Mouse (Mus musculus) stomach, embryonic 16.5 days (tissue): ENCODE data around the gene Usp12. TPM values are rescaled to one million over a fixed set of nuclear protein-coding genes. Genes with fewer than 3 reads are reported as not detected.

ENCODE experiments used
- ATAC-seq: fragments of 200-750 bp; cut with Nextera tagmentation; 2 replicates; pipeline ENCODE4 v1.8.0; 2017; ENCODE audit warnings: moderate number of reproducible peaks, moderate TSS enrichment; ENCODE audit not compliant: insufficient read depth, low FRiP score
- H3K27ac ChIP-seq: fragments of 300-500 bp; sonication (generic); 2 replicates; pipeline ENCODE4 v1.5.1; 2014; ENCODE audit warnings: low read length
- H3K27me3 ChIP-seq: fragments of 300-500 bp; sonication (generic); 2 replicates; pipeline ENCODE4 v1.6.1; 2014; ENCODE audit warnings: low read length, control low read depth, mixed read lengths; ENCODE audit not compliant: control insufficient read depth, insufficient read depth
- H3K36me3 ChIP-seq: fragments of 300-500 bp; sonication (generic); 2 replicates; pipeline ENCODE4 v1.6.1; 2014; ENCODE audit warnings: low read length; ENCODE audit not compliant: control insufficient read depth, insufficient read depth
- H3K4me1 ChIP-seq: fragments of 300-500 bp; sonication (generic); 2 replicates; pipeline ENCODE4 v1.6.1; 2014; ENCODE audit warnings: low read length, control low read depth, mixed read lengths; ENCODE audit not compliant: control insufficient read depth, insufficient read depth
- H3K4me2 ChIP-seq: fragments of 300-500 bp; sonication (generic); 2 replicates; pipeline ENCODE4 v1.6.1; 2014; ENCODE audit warnings: low read depth, low read length, mixed read lengths
- H3K4me3 ChIP-seq: fragments of 300-500 bp; sonication (generic); replicated peaks from 2 replicates; pipeline ENCODE4 v1.5.1; 2014; ENCODE audit warnings: mild to moderate bottlenecking, low read length
- H3K9ac ChIP-seq: fragments of 300-500 bp; sonication (generic); 2 replicates; pipeline ENCODE4 v1.6.1; 2014; ENCODE audit warnings: low read length
- H3K9me3 ChIP-seq: fragments of 300-500 bp; sonication (generic); replicated peaks from 2 replicates; pipeline ENCODE4 v1.6.1; 2016; ENCODE audit warnings: low read length, control low read depth; ENCODE audit not compliant: control insufficient read depth
- WGBS: fragments of 180-500 bp; shearing (Covaris S2); extraction: QIAGEN DNeasy Blood & Tissue Kit; methylation state at CpG from one replicate; pipeline ENCODE4 v1.1.7; 2014; 5-methylcytosine and 5-hydroxymethylcytosine counted together
- polyA plus RNA-seq: library from polyadenylated mRNA; unstranded; fragments of >200 nt; fragmentation: Nextera tagmentation; extraction: Ambion mirVana; gene quantifications from 2 replicates; pipeline ENCODE4 v1.2.1, GENCODE M21; 2015

Usp12 gene
- polyA plus RNA-seq, 1 experiment from 2014 or later: 18.2 TPM

GRCm38 (mm10) chr5:146834959-146835358, 40.2 kb upstream of the Usp12 start:
- WGBS: 76% methylated on average over 8 of the region's 8 CpGs
- Histone ChIP-seq H3K4me1 (peaks cover 21% of the 10 kb centered on the region), H3K27me3 (no peaks in the 10 kb centered on the region), H3K9ac (0 out of 2 replicates have a peak overlapping the region, but pooled peaks have one; percentile 23), H3K36me3 (peaks cover 21% of the 10 kb centered on the region), H3K4me2 (no peak overlapping the region), H3K9me3 (no peaks in the 10 kb centered on the region), H3K27ac (no peak overlapping the region), H3K4me3 (no peak overlapping the region)
- no peak for ATAC-seq

DNA sequence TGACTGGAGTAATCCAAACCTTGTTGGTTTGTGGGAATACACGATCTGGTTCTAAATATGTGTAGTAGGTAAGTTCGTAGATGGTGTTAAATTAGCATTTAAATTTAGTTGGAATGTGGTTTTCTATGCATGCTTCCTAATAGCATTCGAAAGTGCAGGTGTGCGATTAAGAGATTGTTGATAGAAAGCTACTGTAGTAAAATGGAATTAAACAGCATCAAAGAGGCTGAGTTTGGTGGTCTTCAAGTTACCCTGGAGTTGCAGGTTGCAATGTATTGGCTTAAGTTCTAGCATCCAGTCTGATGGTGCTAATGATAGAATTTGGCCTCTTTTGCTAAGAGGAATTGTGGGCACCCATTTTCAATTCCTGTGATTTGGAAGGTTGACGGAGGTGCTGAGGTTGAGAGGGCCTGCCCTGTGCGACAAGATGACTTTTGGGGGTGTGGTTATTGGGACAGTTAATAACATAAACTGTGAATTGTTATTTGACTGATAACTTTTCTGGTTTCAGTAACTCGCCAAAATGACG, 38.9 kb upstream of the Usp12 start:
- H3K9me3 ChIP-seq: no peaks in the 10 kb centered on the region
- peak overlapping the region; percentile 80 for H3K4me2 ChIP-seq
- H3K4me1 ChIP-seq: peaks cover 21% of the 10 kb centered on the region
- no peak for ATAC-seq
- H3K36me3 ChIP-seq: peaks cover 21% of the 10 kb centered on the region
- 14% methylated on average over 8 of the region's 8 CpGs for WGBS
- peak overlapping the region; percentile 78 for H3K27ac ChIP-seq
- peak overlapping the region; percentile 85 for H3K4me3 ChIP-seq
- H3K27me3 ChIP-seq: no peaks in the 10 kb centered on the region
- peak overlapping the region; percentile 96 for H3K9ac ChIP-seq

DNA sequence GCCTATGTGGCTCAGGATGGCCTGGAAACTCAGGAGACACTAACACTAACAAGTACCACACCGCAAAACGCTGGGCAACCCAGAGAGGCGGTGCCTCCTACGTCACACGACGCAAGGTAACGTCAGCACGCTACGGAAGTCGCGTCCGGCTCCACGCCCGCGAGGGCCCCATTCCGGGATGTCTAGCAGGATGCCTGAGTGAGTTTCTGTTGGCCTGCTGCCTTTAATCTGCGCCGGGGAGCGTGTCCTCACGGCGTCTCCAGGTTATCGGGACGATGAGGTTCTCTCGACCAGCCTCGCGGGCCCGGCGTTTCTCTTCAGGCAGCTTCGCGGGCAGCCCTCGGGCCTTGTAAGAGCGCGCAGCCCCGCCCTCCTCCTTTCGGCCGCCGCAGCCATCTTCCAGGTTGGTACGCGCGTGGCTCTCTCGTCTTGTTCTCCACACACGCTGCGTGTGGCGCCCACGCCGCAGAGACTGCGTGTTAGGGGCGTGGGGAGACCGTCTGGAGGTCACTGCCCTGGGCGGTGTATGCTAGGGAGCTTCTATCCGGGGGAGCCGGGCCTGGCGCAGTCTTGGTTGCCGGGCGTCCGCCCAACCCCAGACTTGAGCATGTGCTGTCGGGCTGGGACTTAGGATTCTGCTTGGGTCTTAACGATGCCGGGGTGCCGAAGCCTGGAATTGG, 38.1 kb upstream of the Usp12 start, which contains the start of gene Rpl21:
Rpl21 (plus strand) TSS at position 122 of the 680 bp plus-strand sequence.
- Histone ChIP-seq H3K9me3 (no peaks in the 10 kb centered on the region), H3K4me1 (peaks cover 21% of the 10 kb centered on the region), H3K27me3 (no peaks in the 10 kb centered on the region), H3K36me3 (peaks cover 21% of the 10 kb centered on the region), H3K4me2 (peak within 1 kb of the TSS; percentile 80), H3K4me3 (peak within 1 kb of the TSS; percentile 85), H3K9ac (peak within 1 kb of the TSS; percentile 96), H3K27ac (peak within 1 kb of the TSS; percentile 78)
- under 1% methylated on average over 60 of the region's 60 CpGs for WGBS
- peak; percentile 98 for ATAC-seq

DNA sequence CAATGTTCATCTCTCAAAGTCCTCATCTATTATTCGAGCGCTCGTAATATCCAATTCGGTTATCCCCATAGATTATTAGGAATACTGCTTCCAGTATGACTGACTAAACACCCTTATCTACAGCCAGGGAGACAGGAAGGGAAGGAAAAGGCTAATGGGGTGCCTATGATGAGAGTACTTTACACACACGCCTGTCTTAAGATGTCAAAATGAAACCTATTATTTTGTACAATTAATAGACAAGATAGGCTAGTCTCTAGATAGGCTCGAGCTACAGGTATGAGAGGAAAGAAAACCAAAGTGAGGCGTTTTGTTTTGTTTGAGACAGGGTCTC, 37.6 kb upstream of the Usp12 start:
- Histone ChIP-seq H3K9ac (peak overlapping the region; percentile 96), H3K27me3 (no peaks in the 10 kb centered on the region), H3K4me1 (peaks cover 21% of the 10 kb centered on the region), H3K4me3 (peak overlapping the region; percentile 85), H3K4me2 (peak overlapping the region; percentile 80), H3K36me3 (peaks cover 21% of the 10 kb centered on the region), H3K27ac (peak overlapping the region; percentile 78), H3K9me3 (no peaks in the 10 kb centered on the region)
- WGBS: 49% methylated on average over 7 of the region's 7 CpGs
- no peak for ATAC-seq

GRCm38 (mm10) chr5:146829528-146829927, 34.7 kb upstream of the Usp12 start:
- H3K36me3 ChIP-seq: peaks cover 2% of the 10 kb centered on the region; the same call in 1 of the 2 replicates
- peaks cover 19% of the 10 kb centered on the region for H3K4me1 ChIP-seq
- no peak overlapping the region for H3K4me2 ChIP-seq
- H3K4me3 ChIP-seq: no peak overlapping the region
- H3K27ac ChIP-seq: no peak overlapping the region
- H3K9me3 ChIP-seq: no peaks in the 10 kb centered on the region
- no peak overlapping the region for H3K9ac ChIP-seq
- 52% methylated on average over 8 of the region's 8 CpGs for WGBS
- H3K27me3 ChIP-seq: no peaks in the 10 kb centered on the region
- ATAC-seq: no peak

GRCm38 (mm10) chr5:146823005-146823404, 28.2 kb upstream of the Usp12 start:
- 63% methylated on average over 5 of the region's 5 CpGs for WGBS
- H3K4me1 ChIP-seq: peaks cover 6% of the 10 kb centered on the region; the same call in 1 of the 2 replicates
- H3K27ac ChIP-seq: no peak overlapping the region
- no peak overlapping the region for H3K4me3 ChIP-seq
- H3K4me2 ChIP-seq: no peak overlapping the region
- no peaks in the 10 kb centered on the region for H3K27me3 ChIP-seq
- no peaks in the 10 kb centered on the region for H3K9me3 ChIP-seq
- H3K36me3 ChIP-seq: no peaks in the 10 kb centered on the region
- no peak for ATAC-seq
- H3K9ac ChIP-seq: no peak overlapping the region

GRCm38 (mm10) chr5:146818906-146819623, 24.3 kb upstream of the Usp12 start:
- H3K4me1 ChIP-seq: no peaks in the 10 kb centered on the region
- H3K9me3 ChIP-seq: no peaks in the 10 kb centered on the region
- no peak overlapping the region for H3K4me2 ChIP-seq
- H3K36me3 ChIP-seq: no peaks in the 10 kb centered on the region
- no peak overlapping the region for H3K27ac ChIP-seq
- no peaks in the 10 kb centered on the region for H3K27me3 ChIP-seq
- WGBS: 70% methylated on average over 8 of the region's 8 CpGs
- ATAC-seq: no peak
- H3K4me3 ChIP-seq: no peak overlapping the region
- no peak overlapping the region for H3K9ac ChIP-seq

- Histone ChIP-seq H3K4me2 (no peak overlapping the region), H3K27ac (no peak overlapping the region), H3K4me1 (no peaks in the 10 kb centered on the region), H3K9me3 (no peaks in the 10 kb centered on the region), H3K9ac (no peak overlapping the region), H3K4me3 (no peak overlapping the region), H3K27me3 (no peaks in the 10 kb centered on the region), H3K36me3 (no peaks in the 10 kb centered on the region)
- ATAC-seq: no peak
- WGBS: 89% methylated on average over 8 of the region's 8 CpGs
Measured at GRCm38 (mm10) chr5:146817583-146817982, 22.8 kb upstream of the Usp12 start.

DNA sequence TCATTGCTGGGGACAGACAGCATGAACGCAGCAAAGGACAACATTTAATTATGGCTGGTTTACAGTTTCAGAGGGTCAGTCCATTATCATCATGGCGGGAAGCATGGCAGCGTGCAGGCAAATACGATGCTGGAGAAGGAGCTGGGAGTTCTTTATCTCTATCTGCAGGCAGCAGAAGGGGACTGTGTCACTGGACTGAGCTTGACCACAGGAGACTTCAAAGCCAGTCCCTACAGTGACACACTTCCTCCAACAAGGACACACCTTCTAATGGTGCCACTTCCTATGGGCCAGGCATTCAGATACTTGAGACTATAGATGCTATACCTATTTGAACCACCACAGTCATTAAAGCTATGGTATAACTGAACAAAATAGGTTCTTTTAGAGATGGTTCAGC, 20.6 kb upstream of the Usp12 start:
- H3K4me3 ChIP-seq: no peak overlapping the region
- WGBS: 78% methylated on average over 4 of the region's 4 CpGs
- no peak for ATAC-seq
- no peaks in the 10 kb centered on the region for H3K9me3 ChIP-seq
- no peak overlapping the region for H3K4me2 ChIP-seq
- H3K27ac ChIP-seq: no peak overlapping the region
- H3K4me1 ChIP-seq: no peaks in the 10 kb centered on the region
- H3K36me3 ChIP-seq: no peaks in the 10 kb centered on the region
- no peak overlapping the region for H3K9ac ChIP-seq
- no peaks in the 10 kb centered on the region for H3K27me3 ChIP-seq
